Mouse (Mus musculus) thymus, adult 2 months (tissue): ENCODE data around the gene Zdhhc6. TPM values are rescaled to one million over a fixed set of nuclear protein-coding genes. Genes with fewer than 3 reads are reported as not detected.

Experiments
- DNase-seq: peaks from one replicate; pipeline ENCODE4 v3.0.0; 2021
- H3K27ac ChIP-seq: fragments of 200-500 bp; 2 replicates; pipeline ENCODE4 v1.5.1; 2012; ENCODE audit warnings: low read length, control low read depth; ENCODE audit not compliant: control insufficient read depth, insufficient read depth
- H3K27me3 ChIP-seq: fragments of 200-500 bp; 2 replicates; pipeline ENCODE4 v1.6.1; 2012; ENCODE audit warnings: mild to moderate bottlenecking, low read length, moderate library complexity, mixed read lengths; ENCODE audit not compliant: control insufficient read depth, insufficient read depth
- H3K36me3 ChIP-seq: fragments of 200-500 bp; 2 replicates; pipeline ENCODE4 v1.6.1; 2012; ENCODE audit warnings: mild to moderate bottlenecking, low read length, moderate library complexity; ENCODE audit not compliant: control insufficient read depth, insufficient read depth
- H3K4me1 ChIP-seq: fragments of 200-500 bp; replicated peaks from 2 replicates; pipeline ENCODE4 v1.6.1; 2012; ENCODE audit warnings: low read length; ENCODE audit not compliant: control insufficient read depth, insufficient read depth
- H3K4me3 ChIP-seq: fragments of 200-500 bp; 2 replicates; pipeline ENCODE4 v1.5.1; 2012; ENCODE audit warnings: mild to moderate bottlenecking, low read length, control low read depth, moderate library complexity; ENCODE audit not compliant: control insufficient read depth, insufficient read depth
- CTCF ChIP-seq: fragments of 200-500 bp; IDR thresholded peaks from 2 replicates; pipeline ENCODE4 v1.5.1; 2012; ENCODE audit warnings: mild to moderate bottlenecking, control low read depth, low read length, moderate library complexity, borderline replicate concordance; ENCODE audit not compliant: control insufficient read depth, poor library complexity, insufficient read depth; ENCODE audit errors: extremely low read depth
- POLR2A ChIP-seq: fragments of 200-500 bp; IDR thresholded peaks from 2 replicates; pipeline ENCODE4 v1.6.1; 2012; ENCODE audit warnings: mild to moderate bottlenecking, low read length, control low read depth, moderate library complexity; ENCODE audit not compliant: control insufficient read depth, poor library complexity, insufficient read depth; ENCODE audit errors: extremely low read depth
- WGBS: fragments of 180-500 bp; shearing (Covaris S2); methylation state at CpG from one replicate; pipeline ENCODE4 v1.1.7; 2018; 5-methylcytosine and 5-hydroxymethylcytosine counted together
- polyA plus RNA-seq: library from polyadenylated mRNA; depleted of rRNA; stranded (reverse); fragments of >200 nt; gene quantifications from 2 replicates; pipeline ENCODE4 v1.2.3, GENCODE M21; 2012; rRNA removed

Gene Zdhhc6
- polyA plus RNA-seq, 1 experiment: 11.4 TPM

GRCm38 (mm10) chr19:55236026-55236425 is 79.8 kb downstream of the Zdhhc6 start:
- DNase-seq: no peak
- H3K27me3 ChIP-seq: no peaks in the 10 kb centered on the region
- no peaks in the 10 kb centered on the region for H3K4me1 ChIP-seq
- no peak overlapping the region for H3K27ac ChIP-seq
- TF ChIP-seq POLR2A (no peak), CTCF (no peak)
- 9% methylated on average over 2 of the region's 2 CpGs for WGBS
- H3K36me3 ChIP-seq: no peaks in the 10 kb centered on the region
- no peak overlapping the region for H3K4me3 ChIP-seq

- Histone ChIP-seq H3K4me1 (no peaks in the 10 kb centered on the region), H3K36me3 (no peaks in the 10 kb centered on the region), H3K4me3 (no peak overlapping the region), H3K27ac (no peak overlapping the region), H3K27me3 (no peaks in the 10 kb centered on the region)
- 83% methylated on average over 8 of the region's 8 CpGs for WGBS
- DNase-seq: no peak
- no peak for TF ChIP-seq POLR2A
- no peak for TF ChIP-seq CTCF
Measured at GRCm38 (mm10) chr19:55232136-55232535, 83.7 kb downstream of the Zdhhc6 start.

DNA sequence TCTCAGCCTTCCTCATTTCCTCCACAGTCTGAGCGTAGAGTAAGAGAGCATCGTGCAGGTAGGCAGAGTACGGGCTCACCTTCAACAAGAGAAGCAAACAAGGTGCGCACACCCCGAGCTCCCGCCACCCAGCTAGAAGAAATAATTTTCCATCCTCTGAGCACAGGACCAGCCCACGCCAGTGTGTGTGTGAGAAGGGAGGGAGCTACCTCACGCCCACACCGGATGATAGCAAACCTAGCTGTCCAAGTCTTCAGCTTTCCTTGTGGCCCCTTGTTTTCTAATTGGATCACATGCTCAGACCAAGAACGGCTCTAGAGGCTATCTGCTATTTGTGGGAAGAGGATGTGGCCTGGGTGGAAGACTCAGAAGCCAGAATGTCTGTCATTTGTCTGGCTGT is 84.8 kb downstream of the Zdhhc6 start:
- no peak for DNase-seq
- no peak overlapping the region for H3K4me3 ChIP-seq
- no peaks in the 10 kb centered on the region for H3K4me1 ChIP-seq
- no peak overlapping the region for H3K27ac ChIP-seq
- no peak for TF ChIP-seq POLR2A
- no peak for TF ChIP-seq CTCF
- 79% methylated on average over 10 of the region's 10 CpGs for WGBS
- no peaks in the 10 kb centered on the region for H3K36me3 ChIP-seq
- no peaks in the 10 kb centered on the region for H3K27me3 ChIP-seq

- no peak for TF ChIP-seq POLR2A
- TF ChIP-seq CTCF: no peak
- WGBS: 61% methylated on average over 7 of the region's 7 CpGs
- H3K36me3 ChIP-seq: no peaks in the 10 kb centered on the region
Measured at GRCm38 (mm10) chr19:55227135-55227534, 88.7 kb downstream of the Zdhhc6 start.

DNA sequence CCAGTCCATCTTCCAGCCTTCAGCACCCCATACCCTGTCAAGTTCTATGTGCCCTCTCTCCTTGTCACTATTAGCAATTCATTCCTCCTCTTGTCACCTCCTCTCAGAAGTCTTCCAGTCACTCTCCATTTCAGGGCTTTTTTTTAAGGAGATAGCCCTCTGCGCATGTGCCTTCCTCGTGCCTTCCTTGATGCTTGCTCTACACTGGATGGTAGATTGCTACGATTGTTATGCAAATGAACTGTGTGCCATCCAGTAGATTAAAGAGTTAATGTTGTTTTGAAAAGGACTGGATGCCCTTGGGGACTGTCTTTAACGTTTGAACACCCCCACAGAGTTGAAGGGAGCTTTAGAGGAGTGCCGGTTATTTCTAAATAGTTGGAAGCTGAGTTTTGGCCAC is 89.2 kb downstream of the Zdhhc6 start:
- no peaks in the 10 kb centered on the region for H3K36me3 ChIP-seq
- DNase-seq: no peak
- H3K4me3 ChIP-seq: no peak overlapping the region
- no peaks in the 10 kb centered on the region for H3K4me1 ChIP-seq
- TF ChIP-seq CTCF: no peak
- no peak for TF ChIP-seq POLR2A
- WGBS: 87% methylated on average over 5 of the region's 5 CpGs
- H3K27ac ChIP-seq: no peak overlapping the region
- H3K27me3 ChIP-seq: no peaks in the 10 kb centered on the region

More at GRCm38 (mm10) chr19:55227135-55227534, 88.7 kb downstream of the Zdhhc6 start:
- Histone ChIP-seq H3K4me1 (no peaks in the 10 kb centered on the region), H3K27me3 (no peaks in the 10 kb centered on the region), H3K4me3 (no peak overlapping the region), H3K27ac (no peak overlapping the region)
- no peak for DNase-seq

- DNase-seq: no peak
- Histone ChIP-seq H3K4me1 (peaks cover 4% of the 10 kb centered on the region; the same call in 1 of the 2 replicates), H3K4me3 (no peak overlapping the region), H3K36me3 (no peaks in the 10 kb centered on the region), H3K27me3 (no peaks in the 10 kb centered on the region), H3K27ac (no peak overlapping the region)
- TF ChIP-seq CTCF (no peak), POLR2A (no peak)
- WGBS: 90% methylated on average over 9 of the region's 9 CpGs
Measured at GRCm38 (mm10) chr19:55222268-55222667, 93.6 kb downstream of the Zdhhc6 start.

Other genes starting within 250 kb of the Zdhhc6 start
- gene Gpam, start 188.8 kb downstream of the Zdhhc6 start, polyA plus RNA-seq: 20.0 and 24.1 TPM in 2 replicates
- gene Tectb, start 135.3 kb downstream of the Zdhhc6 start, polyA plus RNA-seq: 0.12 and 0.15 TPM in 2 replicates
- gene Gucy2g, start 74.8 kb downstream of the Zdhhc6 start, polyA plus RNA-seq: 0.13 and 0.15 TPM in 2 replicates
- 20.9 and 21.1 TPM in 2 replicates for gene Acsl5, start 64.1 kb downstream of the Zdhhc6 start, polyA plus RNA-seq
- 13.9 and 15.4 TPM in 2 replicates for gene Vti1a, start 263 bp upstream of the Zdhhc6 start, polyA plus RNA-seq